Mouse (Mus musculus) midbrain, embryonic 13.5 days (tissue): ENCODE measurements around the gene Ddx4. TPM values are rescaled to one million over a fixed set of nuclear protein-coding genes. Genes with fewer than 3 reads are reported as not detected.
A peak's percentile ranks its signal among the peaks of the same experiment; 100 is the strongest.

Experiments
- ATAC-seq: fragments of 200-750 bp; cut with Nextera tagmentation; 2 replicates; pipeline ENCODE4 v1.8.0; 2017; ENCODE audit warnings: mild to moderate bottlenecking, moderate TSS enrichment, moderate library complexity
- H3K27ac ChIP-seq: fragments of 300-500 bp; sonication (generic); 2 replicates; pipeline ENCODE4 v1.5.1; 2015; ENCODE audit warnings: inconsistent platforms, mild to moderate bottlenecking, moderate library complexity
- H3K27me3 ChIP-seq: fragments of 300-500 bp; sonication (generic); 2 replicates; pipeline ENCODE4 v1.6.1; 2015; ENCODE audit warnings: mild to moderate bottlenecking, inconsistent platforms
- H3K36me3 ChIP-seq: fragments of 300-500 bp; sonication (generic); 2 replicates; pipeline ENCODE4 v1.6.1; 2015; ENCODE audit warnings: mild to moderate bottlenecking, inconsistent platforms
- H3K4me1 ChIP-seq: fragments of 300-500 bp; sonication (generic); replicated peaks from 2 replicates; pipeline ENCODE4 v1.6.1; 2015; ENCODE audit warnings: inconsistent platforms
- H3K4me2 ChIP-seq: fragments of 300-500 bp; sonication (generic); replicated peaks from 2 replicates; pipeline ENCODE4 v1.6.1; 2015; ENCODE audit warnings: moderate library complexity, mild to moderate bottlenecking, inconsistent platforms
- H3K4me3 ChIP-seq: fragments of 300-500 bp; sonication (generic); replicated peaks from 2 replicates; pipeline ENCODE4 v1.5.1; 2015; ENCODE audit warnings: mild to moderate bottlenecking, inconsistent platforms
- H3K9ac ChIP-seq: fragments of 300-500 bp; sonication (generic); replicated peaks from 2 replicates; pipeline ENCODE4 v1.6.1; 2015; ENCODE audit warnings: mild to moderate bottlenecking, inconsistent platforms
- H3K9me3 ChIP-seq: fragments of 300-500 bp; sonication (generic); 2 replicates; pipeline ENCODE4 v1.6.1; 2016; ENCODE audit warnings: mild to moderate bottlenecking, inconsistent platforms
- WGBS: fragments of 180-500 bp; shearing (Covaris S2); methylation state at CpG from one replicate; pipeline ENCODE4 v1.1.7; 2015; 5-methylcytosine and 5-hydroxymethylcytosine counted together
- polyA plus RNA-seq: library from polyadenylated mRNA; unstranded; fragments of >200 nt; fragmentation: Nextera tagmentation; extraction: Ambion mirVana; gene quantifications from 2 replicates; pipeline ENCODE4 v1.2.1, GENCODE M21; 2015

Gene Ddx4
- polyA plus RNA-seq = 0.87 and 0.94 TPM in 2 replicates

DNA sequence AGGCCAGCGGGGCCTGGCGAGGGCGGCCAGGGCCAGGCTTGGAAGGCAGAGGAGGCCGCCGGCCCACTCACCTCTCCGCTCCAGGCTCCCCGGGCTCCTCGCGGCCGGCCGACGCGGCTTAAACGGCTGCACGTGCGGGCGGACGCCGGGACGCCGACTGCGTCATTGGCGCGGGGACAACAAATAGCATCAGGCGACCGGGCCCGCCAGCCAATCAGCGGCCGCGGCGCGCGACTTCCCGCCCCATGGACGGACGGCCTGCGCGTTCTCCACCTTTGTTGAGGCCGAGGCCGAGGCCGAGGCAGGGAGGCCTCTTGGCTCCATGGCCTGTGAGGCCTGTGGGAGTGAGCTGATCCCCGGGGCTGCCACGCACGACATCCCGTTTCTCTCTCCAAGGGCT, at the start of gene Ddx4:
Ddx4 (minus strand) TSS at position 271 of the 400 bp plus-strand sequence.
- WGBS = 77% methylated on average over 45 of the region's 45 CpGs
- Histone ChIP-seq H3K27ac (no peak within 1 kb of the TSS), H3K4me1 (no peaks in the 10 kb centered on the region), H3K4me3 (no peak within 1 kb of the TSS), H3K9me3 (peaks cover 9% of the 10 kb centered on the region), H3K27me3 (no peaks in the 10 kb centered on the region), H3K36me3 (no peaks in the 10 kb centered on the region), H3K4me2 (no peak within 1 kb of the TSS), H3K9ac (no peak within 1 kb of the TSS)
- ATAC-seq = no peak

DNA sequence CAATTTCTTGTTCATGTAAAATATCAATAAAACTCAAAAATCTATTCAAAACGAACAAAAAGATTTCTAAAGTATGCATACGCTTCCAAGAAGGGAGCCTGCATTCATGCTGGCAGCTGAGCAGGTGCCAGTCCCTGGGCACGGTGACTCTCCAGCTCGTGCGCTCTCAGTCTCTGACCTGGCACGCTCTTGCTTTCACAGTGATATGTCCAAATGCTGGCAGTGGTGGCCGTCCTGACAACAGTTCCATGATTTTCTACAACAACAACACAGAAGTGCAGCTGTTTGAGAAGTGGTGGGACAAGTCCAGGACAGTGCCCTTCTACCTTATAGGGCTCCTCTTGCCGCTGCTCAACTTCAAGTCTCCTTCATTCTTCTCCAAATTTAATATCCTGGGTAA, 49.0 kb upstream of the Ddx4 start:
- Histone ChIP-seq H3K4me3 (no peak overlapping the region), H3K9ac (no peak overlapping the region), H3K27me3 (no peaks in the 10 kb centered on the region), H3K4me2 (no peak overlapping the region), H3K4me1 (no peaks in the 10 kb centered on the region), H3K36me3 (peaks cover 43% of the 10 kb centered on the region), H3K27ac (no peak overlapping the region), H3K9me3 (no peaks in the 10 kb centered on the region)
- 90% methylated on average over 8 of the region's 8 CpGs for WGBS
- no peak for ATAC-seq

- Histone ChIP-seq H3K9ac (no peak overlapping the region), H3K9me3 (no peaks in the 10 kb centered on the region), H3K4me3 (no peak overlapping the region), H3K4me2 (no peak overlapping the region), H3K27me3 (no peaks in the 10 kb centered on the region), H3K4me1 (no peaks in the 10 kb centered on the region), H3K27ac (no peak overlapping the region), H3K36me3 (peaks cover 37% of the 10 kb centered on the region)
- ATAC-seq = no peak
- 96% methylated on average over 8 of the region's 8 CpGs for WGBS
Observed at GRCm38 (mm10) chr13:112695526-112696240, 43.4 kb upstream of the Ddx4 start.

DNA sequence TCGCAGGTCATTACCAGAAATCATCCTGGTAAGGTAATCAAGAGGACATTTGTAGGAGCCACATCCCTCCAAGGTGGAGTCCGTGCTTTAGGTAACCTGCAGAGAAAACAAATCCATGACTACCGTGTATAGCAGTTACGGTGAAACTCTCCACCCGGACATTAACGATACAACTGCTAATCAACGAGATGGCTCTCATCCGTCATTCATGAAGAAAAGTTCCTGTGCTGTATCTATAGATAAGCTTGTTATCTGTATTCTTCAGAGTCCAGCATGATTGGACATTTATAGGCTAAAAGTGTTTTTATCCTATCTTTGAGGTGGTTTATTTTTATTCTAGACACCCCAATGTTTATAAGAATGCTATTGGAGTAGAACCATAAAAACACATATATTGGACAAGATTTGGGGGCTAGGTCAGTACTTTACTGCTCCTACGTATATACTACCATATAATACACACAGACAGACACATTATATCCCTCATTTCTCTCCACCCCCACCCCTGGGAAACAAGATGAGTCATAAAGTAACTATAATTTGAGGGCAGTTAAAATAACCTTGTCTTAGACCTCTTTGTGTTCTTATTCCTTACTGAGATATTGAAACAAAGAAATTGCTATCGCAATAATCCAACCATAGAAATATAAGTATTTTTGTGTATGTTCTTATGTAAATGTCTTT, 40.7 kb upstream of the Ddx4 start:
- Histone ChIP-seq H3K9me3 (no peaks in the 10 kb centered on the region), H3K27me3 (no peaks in the 10 kb centered on the region), H3K36me3 (peaks cover 22% of the 10 kb centered on the region), H3K4me2 (no peak overlapping the region), H3K27ac (no peak overlapping the region), H3K9ac (no peak overlapping the region), H3K4me3 (no peak overlapping the region), H3K4me1 (no peaks in the 10 kb centered on the region)
- no peak for ATAC-seq
- WGBS = 95% methylated on average over 10 of the region's 10 CpGs

- Histone ChIP-seq H3K4me1 (no peaks in the 10 kb centered on the region), H3K4me2 (no peak overlapping the region), H3K9ac (no peak overlapping the region), H3K4me3 (no peak overlapping the region), H3K27me3 (no peaks in the 10 kb centered on the region), H3K9me3 (no peaks in the 10 kb centered on the region), H3K36me3 (peaks cover 22% of the 10 kb centered on the region), H3K27ac (no peak overlapping the region)
- 83% methylated on average over 2 of the region's 2 CpGs for WGBS
- no peak for ATAC-seq
Observed at GRCm38 (mm10) chr13:112686155-112686554, 33.9 kb upstream of the Ddx4 start.

DNA sequence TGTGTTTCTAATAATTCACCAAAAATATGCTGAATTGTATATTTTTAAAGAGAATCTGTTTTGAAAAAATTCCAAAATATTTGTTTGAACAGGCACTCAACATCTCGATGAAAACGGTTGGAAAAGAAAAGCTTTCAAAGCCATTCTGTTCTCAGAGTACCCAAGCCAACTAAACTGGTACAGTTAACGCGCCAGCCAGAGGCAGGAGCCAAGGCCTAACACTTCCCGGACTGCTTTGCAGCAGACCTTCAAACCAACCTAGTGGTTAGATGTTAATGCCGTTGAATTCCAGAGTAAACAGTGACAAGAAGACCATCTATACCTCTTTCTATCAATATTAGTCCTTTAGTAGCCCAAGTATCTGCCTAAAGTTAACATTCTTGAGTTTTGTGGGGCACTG, 31.7 kb upstream of the Ddx4 start:
- H3K27ac ChIP-seq = no peak overlapping the region
- no peak for ATAC-seq
- H3K9me3 ChIP-seq = no peaks in the 10 kb centered on the region
- H3K4me1 ChIP-seq = no peaks in the 10 kb centered on the region
- H3K4me2 ChIP-seq = no peak overlapping the region
- no peaks in the 10 kb centered on the region for H3K27me3 ChIP-seq
- no peak overlapping the region for H3K4me3 ChIP-seq
- 87% methylated on average over 6 of the region's 6 CpGs for WGBS
- H3K9ac ChIP-seq = no peak overlapping the region
- peaks cover 17% of the 10 kb centered on the region for H3K36me3 ChIP-seq

GRCm38 (mm10) chr13:112683312-112683711, 31.0 kb upstream of the Ddx4 start:
- Histone ChIP-seq H3K27ac (no peak overlapping the region), H3K4me1 (no peaks in the 10 kb centered on the region), H3K4me2 (no peak overlapping the region), H3K36me3 (peaks cover 17% of the 10 kb centered on the region; the same call in 1 of the 2 replicates), H3K4me3 (no peak overlapping the region), H3K9me3 (no peaks in the 10 kb centered on the region), H3K27me3 (no peaks in the 10 kb centered on the region), H3K9ac (no peak overlapping the region)
- 79% methylated on average over 2 of the region's 2 CpGs for WGBS
- ATAC-seq = no peak

- Histone ChIP-seq H3K9ac (no peak overlapping the region), H3K4me3 (no peak overlapping the region), H3K4me1 (no peaks in the 10 kb centered on the region), H3K36me3 (peaks cover 11% of the 10 kb centered on the region), H3K4me2 (no peak overlapping the region), H3K27me3 (no peaks in the 10 kb centered on the region), H3K9me3 (0 out of 2 replicates have a peak, but pooled peaks cover 3% of the 10 kb centered on the region), H3K27ac (no peak overlapping the region)
- no peak for ATAC-seq
- WGBS = 88% methylated on average over 4 of the region's 4 CpGs
Observed at GRCm38 (mm10) chr13:112678154-112678553, 25.9 kb upstream of the Ddx4 start.

DNA sequence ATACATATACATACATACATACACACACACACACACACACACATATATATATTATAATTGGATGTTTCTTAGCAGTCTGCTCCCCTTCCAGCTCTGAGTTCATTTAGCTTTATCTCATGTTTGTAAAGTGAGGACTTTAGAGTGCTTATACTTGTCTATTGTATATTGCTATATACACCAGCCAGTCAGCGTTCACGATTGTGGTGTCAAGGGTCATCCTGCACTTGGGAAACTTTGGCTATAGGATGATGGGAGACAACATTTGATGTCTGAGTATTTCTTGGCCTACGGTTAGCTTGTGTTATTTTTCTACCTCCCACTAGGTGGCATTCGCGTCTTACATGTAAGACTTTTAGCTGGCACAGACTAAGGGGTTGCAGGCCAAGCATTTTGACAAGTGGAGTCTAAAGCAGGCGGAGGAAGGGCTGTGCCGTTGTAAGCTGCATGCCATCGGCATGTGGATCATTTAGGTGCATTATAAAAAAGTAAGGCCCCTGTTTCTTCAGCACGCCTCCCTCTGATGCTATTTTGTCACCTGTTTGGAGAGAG, 21.7 kb upstream of the Ddx4 start:
- peak; percentile 89 for ATAC-seq
- H3K27ac ChIP-seq = no peak overlapping the region
- H3K4me2 ChIP-seq = no peak overlapping the region
- H3K9me3 ChIP-seq = 0 out of 2 replicates have a peak, but pooled peaks cover 3% of the 10 kb centered on the region
- peaks cover 29% of the 10 kb centered on the region for H3K36me3 ChIP-seq
- H3K4me3 ChIP-seq = no peak overlapping the region
- H3K27me3 ChIP-seq = no peaks in the 10 kb centered on the region
- H3K9ac ChIP-seq = no peak overlapping the region
- H3K4me1 ChIP-seq = no peaks in the 10 kb centered on the region
- WGBS = 13% methylated on average over 9 of the region's 9 CpGs

GRCm38 (mm10) chr13:112672797-112673196, 20.5 kb upstream of the Ddx4 start:
- peaks cover 25% of the 10 kb centered on the region for H3K36me3 ChIP-seq
- no peak overlapping the region for H3K4me2 ChIP-seq
- H3K9ac ChIP-seq = no peak overlapping the region
- no peaks in the 10 kb centered on the region for H3K4me1 ChIP-seq
- no peaks in the 10 kb centered on the region for H3K9me3 ChIP-seq
- no peaks in the 10 kb centered on the region for H3K27me3 ChIP-seq
- WGBS = 89% methylated on average over 6 of the region's 6 CpGs
- no peak overlapping the region for H3K4me3 ChIP-seq
- no peak for ATAC-seq
- H3K27ac ChIP-seq = no peak overlapping the region

- Histone ChIP-seq H3K9me3 (no peaks in the 10 kb centered on the region), H3K36me3 (peaks cover 23% of the 10 kb centered on the region), H3K4me1 (no peaks in the 10 kb centered on the region), H3K27me3 (no peaks in the 10 kb centered on the region), H3K4me2 (no peak overlapping the region), H3K9ac (no peak overlapping the region), H3K27ac (no peak overlapping the region), H3K4me3 (no peak overlapping the region)
- ATAC-seq = no peak
- 65% methylated on average over 13 of the region's 13 CpGs for WGBS
Observed at GRCm38 (mm10) chr13:112671708-112672107, 19.4 kb upstream of the Ddx4 start.

- no peak overlapping the region for H3K4me3 ChIP-seq
- 0 out of 2 replicates have a peak, but pooled peaks cover 2% of the 10 kb centered on the region for H3K4me1 ChIP-seq
- H3K9me3 ChIP-seq = no peaks in the 10 kb centered on the region
- no peaks in the 10 kb centered on the region for H3K27me3 ChIP-seq
- 88% methylated on average over 9 of the region's 9 CpGs for WGBS
- peaks cover 23% of the 10 kb centered on the region for H3K36me3 ChIP-seq
- no peak overlapping the region for H3K27ac ChIP-seq
- no peak overlapping the region for H3K4me2 ChIP-seq
- ATAC-seq = no peak
- no peak overlapping the region for H3K9ac ChIP-seq
Observed at GRCm38 (mm10) chr13:112667215-112667614, 14.9 kb upstream of the Ddx4 start.
